ENCODE assay signal across 8 mouse cellular contexts in genomic region chr8:83665969-83666865, GRCm38 (mm10). TPM values are rescaled to one million over a fixed set of nuclear protein-coding genes. Genes with fewer than 3 reads are reported as not detected.
DNase-seq lines count a peak whose midpoint lies in the region; ATAC-seq lines count a peak whose summit lies in the region.

Gene Ptger1, plus strand, starts transcription at chr8:83666678.

- peak; percentile 63 for DNase-seq in ovary, postnatal 36 days (ENCODE audit: low spot score)
- DNase-seq in ovary, postnatal 10 days (ENCODE audit: low spot score): no peak
- DNase-seq in heart, postnatal 25 days (ENCODE audit: low spot score): peak; percentile 75
- DNase-seq in limb, embryonic 10.5 days (ENCODE audit: low spot score): no peak
- peak; percentile 46 for DNase-seq in urinary bladder, adult 2 months (ENCODE audit: low spot score)
- DNase-seq in frontal cortex, postnatal 36 days (ENCODE audit: low spot score in 2 of 2): no peak
- no peak for DNase-seq in spleen, postnatal 10 days (ENCODE audit: low spot score in 2 of 2)

- ATAC-seq in forebrain, embryonic 13.5 days: no peak

- peaks cover 4% of the 10 kb centered on the region; the same call in 1 of the 2 replicates for H3K27me3 ChIP-seq in forebrain, embryonic 13.5 days
- peaks cover 24% of the 10 kb centered on the region for H3K27me3 ChIP-seq in limb, embryonic 10.5 days (ENCODE audit: low read depth, poor library complexity, severe bottlenecking)

- no peak within 1 kb of the TSS for H3K27ac ChIP-seq in forebrain, embryonic 13.5 days
- H3K27ac ChIP-seq in limb, embryonic 10.5 days: 0 out of 2 replicates have a peak within 1 kb of the TSS, but pooled peaks have one; percentile 7

- peak within 1 kb of the TSS; percentile 21; the same call in 1 of the 2 replicates for H3K9ac ChIP-seq in forebrain, embryonic 13.5 days

- peaks cover 33% of the 10 kb centered on the region for H3K36me3 ChIP-seq in forebrain, embryonic 13.5 days (ENCODE audit: poor library complexity, severe bottlenecking)
- peaks cover 53% of the 10 kb centered on the region for H3K36me3 ChIP-seq in limb, embryonic 10.5 days

- H3K4me3 ChIP-seq in forebrain, embryonic 13.5 days: no peak within 1 kb of the TSS
- no peak within 1 kb of the TSS for H3K4me3 ChIP-seq in limb, embryonic 10.5 days

- no peaks in the 10 kb centered on the region for H3K9me3 ChIP-seq in forebrain, embryonic 13.5 days (replicated peaks)
- H3K9me3 ChIP-seq in limb, embryonic 10.5 days (replicated peaks): no peaks in the 10 kb centered on the region

- intact Hi-C loops in heart, postnatal 25 days (cut with DNase I): loop anchor here (2.0 kb wide), 1 partner anchor 229 kb away; no protein-coding TSS in a partner anchor

- H3K4me2 ChIP-seq in forebrain, embryonic 13.5 days: no peak within 1 kb of the TSS

- peaks cover 38% of the 10 kb centered on the region for H3K4me1 ChIP-seq in forebrain, embryonic 13.5 days
- H3K4me1 ChIP-seq in limb, embryonic 10.5 days: peaks cover 49% of the 10 kb centered on the region

- WGBS in forebrain, embryonic 13.5 days: 37% methylated on average over 14 of the region's 14 CpGs
- 43% methylated on average over 14 of the region's 14 CpGs for WGBS in limb, embryonic 10.5 days

RNA-seq across cellular contexts. Expression of gene Ptger1, which starts in this region (rescaled TPM):
- polyA plus RNA-seq in forebrain, embryonic 13.5 days (2015; fragmentation: Nextera tagmentation; extraction: Ambion mirVana): 0.67 and 0.78 TPM in 2 replicates
- total RNA-seq in heart, postnatal 25 days (2021): under 1 TPM; 0.25 to 0.34 TPM
- polyA plus RNA-seq in limb, embryonic 10.5 days (2016; fragmentation: Nextera tagmentation; extraction: Ambion mirVana): 0.64 TPM in 2 replicates
- 4.9 and 5.5 TPM in 2 replicates for polyA plus RNA-seq in urinary bladder, adult 2 months (2012; rRNA removed)

Comparison
In these comparisons a context has a peak if more than half of its experiments do, and no peak if none do; other contexts are left out.
1. DNase-seq: peak in ovary, postnatal 36 days (single experiment) and urinary bladder, adult 2 months (single experiment); none in ovary, postnatal 10 days (single experiment), limb, embryonic 10.5 days (single experiment), frontal cortex, postnatal 36 days (0 of 2) and spleen, postnatal 10 days (0 of 2).
2. Peak in DNase-seq in heart, postnatal 25 days; RNA of the gene not detected or under 1 TPM.